Mouse (Mus musculus): ENCODE results near the gene Slc29a4. TPM values are rescaled to one million over a fixed set of nuclear protein-coding genes. Genes with fewer than 3 reads are reported as not detected.

Gene Slc29a4
- polyA plus RNA-seq, 1 experiment from 2014 or later, result 82.6 TPM

DNA sequence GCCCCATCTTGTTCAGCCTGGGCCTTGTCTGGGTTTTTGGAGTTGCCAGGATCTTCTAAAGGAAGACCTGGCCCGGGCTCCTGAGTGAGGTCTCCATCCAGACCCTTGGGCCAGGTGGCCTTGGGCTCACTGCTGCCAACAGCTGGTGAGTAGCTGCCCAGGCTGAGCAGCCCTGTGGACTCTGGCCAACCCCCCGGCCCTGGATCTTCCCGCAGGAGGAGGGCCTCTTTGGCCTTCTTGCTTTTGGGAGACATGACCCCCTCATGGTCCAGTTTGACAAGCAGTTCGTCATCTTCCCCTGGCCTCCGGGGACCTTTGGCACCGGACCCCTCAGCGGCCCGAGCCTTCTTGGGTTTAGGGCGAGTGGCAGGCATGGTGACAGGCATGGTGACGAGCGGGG, 39.6 kb downstream of the Slc29a4 start:
- 97% methylated on average over 11 of the region's 11 CpGs for WGBS
- no peak overlapping the region for H3K4me2 ChIP-seq (ENCODE audit: low read length)
- no peaks in the 10 kb centered on the region for H3K27me3 ChIP-seq (ENCODE audit: control insufficient read depth, insufficient read depth, low read length)
- H3K9me3 ChIP-seq (ENCODE audit: control insufficient read depth, low read length), result no peaks in the 10 kb centered on the region
- H3K4me1 ChIP-seq (ENCODE audit: control insufficient read depth, insufficient read depth, low read length), result no peaks in the 10 kb centered on the region
- H3K27ac ChIP-seq (replicated peaks; ENCODE audit: low read depth, low read length), result no peak overlapping the region
- ATAC-seq (ENCODE audit: low FRiP score, low TSS enrichment) (no peak), DNase-seq (no peak)
- H3K36me3 ChIP-seq (ENCODE audit: control insufficient read depth, insufficient read depth, low read length), result peaks cover 99% of the 10 kb centered on the region
- H3K9ac ChIP-seq (replicated peaks; ENCODE audit: low read length), result no peak overlapping the region
- no peak overlapping the region for H3K4me3 ChIP-seq (replicated peaks; ENCODE audit: low read depth, low read length)

DNA sequence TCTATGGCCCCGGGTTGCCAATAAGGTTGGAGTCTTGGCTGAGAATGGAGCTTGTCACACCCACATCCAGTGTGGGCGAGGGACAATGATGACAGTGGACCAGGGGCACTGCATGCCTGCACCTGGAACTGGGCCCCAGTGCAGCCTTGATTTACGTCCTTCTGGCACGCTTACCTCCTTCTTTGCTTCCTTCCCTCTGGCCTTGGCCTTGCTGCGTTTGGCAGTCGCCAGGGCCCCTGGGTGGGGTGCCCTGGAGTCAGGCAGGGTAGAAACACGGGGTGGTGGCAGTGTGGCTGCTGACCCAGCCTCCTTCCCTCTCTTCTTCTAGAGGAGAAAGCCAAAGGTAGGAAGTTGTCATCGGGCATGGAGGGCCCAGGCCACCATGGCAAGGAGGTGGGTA, 47.6 kb downstream of the Slc29a4 start:
- DNase-seq, result no peak
- H3K36me3 ChIP-seq (ENCODE audit: control insufficient read depth, insufficient read depth, low read length), result peaks cover 96% of the 10 kb centered on the region
- H3K27ac ChIP-seq (replicated peaks; ENCODE audit: low read depth, low read length), result no peak overlapping the region
- no peak overlapping the region for H3K4me3 ChIP-seq (replicated peaks; ENCODE audit: low read depth, low read length)
- H3K27me3 ChIP-seq (ENCODE audit: control insufficient read depth, insufficient read depth, low read length), result no peaks in the 10 kb centered on the region
- WGBS, result 89% methylated on average over 8 of the region's 8 CpGs
- no peaks in the 10 kb centered on the region for H3K4me1 ChIP-seq (ENCODE audit: control insufficient read depth, insufficient read depth, low read length)
- no peak for ATAC-seq (ENCODE audit: low FRiP score, low TSS enrichment)
- H3K9me3 ChIP-seq (ENCODE audit: control insufficient read depth, low read length), result no peaks in the 10 kb centered on the region
- no peak overlapping the region for H3K4me2 ChIP-seq (ENCODE audit: low read length)
- no peak overlapping the region for H3K9ac ChIP-seq (replicated peaks; ENCODE audit: low read length)

DNA sequence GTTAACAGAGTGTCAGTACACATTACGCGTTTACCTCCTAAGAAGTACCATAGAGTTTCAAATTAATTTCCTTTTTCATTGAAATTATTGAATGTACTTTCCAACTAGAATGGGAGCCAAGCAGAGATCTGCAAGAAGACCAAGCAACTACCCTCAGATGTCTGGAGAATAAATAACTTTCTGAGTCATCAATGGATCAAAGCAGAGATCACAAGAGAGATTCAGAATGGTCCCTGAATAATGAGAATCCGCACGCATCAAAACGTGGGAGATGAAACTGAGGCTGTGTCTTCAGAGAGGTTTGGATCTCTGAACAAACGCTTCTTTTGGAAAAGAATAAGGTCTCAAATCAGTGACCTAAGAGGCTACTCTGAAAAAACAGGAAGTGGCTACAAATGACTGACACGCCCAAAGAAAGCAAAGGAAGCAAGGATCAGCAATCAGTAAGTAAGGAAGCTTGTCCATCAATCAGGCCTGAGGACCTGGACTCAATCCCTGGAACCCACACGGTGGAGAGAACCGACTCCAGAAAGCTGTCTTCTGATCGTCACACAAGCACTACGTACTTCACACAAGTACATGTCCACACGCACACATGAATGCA, 54.8 kb downstream of the Slc29a4 start:
- Histone ChIP-seq H3K9ac (replicated peaks; ENCODE audit: low read length) (no peak overlapping the region), H3K4me1 (ENCODE audit: control insufficient read depth, insufficient read depth, low read length) (no peaks in the 10 kb centered on the region), H3K36me3 (ENCODE audit: control insufficient read depth, insufficient read depth, low read length) (peaks cover 91% of the 10 kb centered on the region), H3K4me2 (ENCODE audit: low read length) (no peak overlapping the region), H3K27me3 (ENCODE audit: control insufficient read depth, insufficient read depth, low read length) (no peaks in the 10 kb centered on the region), H3K27ac (replicated peaks; ENCODE audit: low read depth, low read length) (no peak overlapping the region), H3K4me3 (replicated peaks; ENCODE audit: low read depth, low read length) (no peak overlapping the region), H3K9me3 (ENCODE audit: control insufficient read depth, low read length) (no peaks in the 10 kb centered on the region)
- DNase-seq, result no peak
- no peak for ATAC-seq (ENCODE audit: low FRiP score, low TSS enrichment)
- WGBS, result 54% methylated on average over 12 of the region's 12 CpGs

DNA sequence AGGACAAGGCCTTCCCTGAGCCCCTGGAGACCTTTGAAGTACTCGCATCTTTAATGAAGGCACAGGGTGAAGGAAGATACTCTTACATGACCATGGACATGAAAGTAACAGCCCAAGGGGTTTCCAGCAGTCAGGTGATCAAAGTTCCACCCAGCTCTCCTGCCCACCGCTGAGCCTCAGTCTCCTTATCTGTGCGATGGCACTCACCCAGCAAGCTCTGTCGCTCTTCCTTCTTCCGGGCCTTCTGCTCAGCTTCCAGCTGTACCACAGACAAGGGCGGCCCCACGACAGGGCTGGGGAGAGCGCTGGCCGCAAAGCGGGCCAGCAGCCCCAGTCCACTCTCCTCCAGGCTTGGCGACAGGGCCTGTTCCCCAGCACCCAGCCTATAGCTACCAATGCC, 57.9 kb downstream of the Slc29a4 start:
- WGBS, result 90% methylated on average over 11 of the region's 11 CpGs
- Histone ChIP-seq H3K36me3 (ENCODE audit: control insufficient read depth, insufficient read depth, low read length) (peaks cover 92% of the 10 kb centered on the region), H3K27me3 (ENCODE audit: control insufficient read depth, insufficient read depth, low read length) (no peaks in the 10 kb centered on the region), H3K9me3 (ENCODE audit: control insufficient read depth, low read length) (no peaks in the 10 kb centered on the region), H3K4me2 (ENCODE audit: low read length) (no peak overlapping the region), H3K4me3 (replicated peaks; ENCODE audit: low read depth, low read length) (no peak overlapping the region), H3K27ac (replicated peaks; ENCODE audit: low read depth, low read length) (peak overlapping the region; percentile 8; the same call in 1 of the 2 replicates), H3K9ac (replicated peaks; ENCODE audit: low read length) (no peak overlapping the region), H3K4me1 (ENCODE audit: control insufficient read depth, insufficient read depth, low read length) (no peaks in the 10 kb centered on the region)
- DNase-seq (no peak), ATAC-seq (ENCODE audit: low FRiP score, low TSS enrichment) (no peak)

DNA sequence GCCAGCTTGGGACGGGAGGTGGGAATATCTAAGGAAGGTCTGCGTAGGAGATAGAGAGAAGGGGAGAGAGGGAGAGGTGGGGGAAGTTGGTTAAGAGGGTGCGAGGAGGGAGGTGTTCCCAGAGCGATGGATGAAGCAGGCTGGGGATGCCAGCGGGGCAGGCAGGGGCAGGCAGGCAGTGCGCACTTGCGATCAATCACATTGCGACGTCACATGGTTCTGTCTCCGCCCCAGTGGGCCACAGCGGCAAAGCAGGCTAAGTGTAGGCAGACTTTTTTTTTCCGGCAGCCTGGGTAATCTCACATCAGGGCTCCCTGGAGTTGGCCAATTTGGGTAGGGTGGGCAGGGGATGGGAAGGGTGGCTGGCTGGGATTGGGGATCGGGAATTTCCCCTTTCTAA, 59.9 kb downstream of the Slc29a4 start:
- peaks cover 96% of the 10 kb centered on the region for H3K36me3 ChIP-seq (ENCODE audit: control insufficient read depth, insufficient read depth, low read length)
- H3K27ac ChIP-seq (replicated peaks; ENCODE audit: low read depth, low read length), result no peak overlapping the region

DNA sequence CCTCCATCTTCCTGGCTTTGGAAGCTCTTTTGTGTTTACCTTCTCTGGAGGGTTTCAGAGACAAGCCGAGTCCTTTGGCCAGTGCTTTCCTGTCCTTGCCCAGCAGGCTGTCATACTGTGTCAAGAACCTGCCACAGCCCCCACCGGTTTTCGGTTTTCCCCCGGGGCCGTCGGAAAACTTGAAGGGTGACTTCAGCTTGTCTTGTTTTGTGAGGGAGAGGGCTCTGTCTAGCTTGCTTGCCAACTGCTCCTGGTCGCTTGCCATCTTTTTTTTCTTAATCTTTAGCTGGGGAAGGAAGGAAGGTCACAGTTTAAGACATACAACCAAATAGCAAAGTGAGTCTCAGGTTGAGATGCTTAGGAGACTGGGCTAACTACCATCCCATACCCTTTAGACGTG, 67.5 kb downstream of the Slc29a4 start:
- H3K9ac ChIP-seq (replicated peaks; ENCODE audit: low read length), result no peak overlapping the region
- H3K27me3 ChIP-seq (ENCODE audit: control insufficient read depth, insufficient read depth, low read length), result no peaks in the 10 kb centered on the region
- H3K4me1 ChIP-seq (ENCODE audit: control insufficient read depth, insufficient read depth, low read length), result 0 out of 2 replicates have a peak, but pooled peaks cover 6% of the 10 kb centered on the region
- ATAC-seq (ENCODE audit: low FRiP score, low TSS enrichment), result no peak
- H3K27ac ChIP-seq (replicated peaks; ENCODE audit: low read depth, low read length), result no peak overlapping the region
- no peak overlapping the region for H3K4me2 ChIP-seq (ENCODE audit: low read length)
- no peak overlapping the region for H3K4me3 ChIP-seq (replicated peaks; ENCODE audit: low read depth, low read length)
- 92% methylated on average over 8 of the region's 8 CpGs for WGBS
- H3K9me3 ChIP-seq (ENCODE audit: control insufficient read depth, low read length), result no peaks in the 10 kb centered on the region
- H3K36me3 ChIP-seq (ENCODE audit: control insufficient read depth, insufficient read depth, low read length), result peaks cover 98% of the 10 kb centered on the region
- DNase-seq, result no peak

More for the DNA sequence above, 59.9 kb downstream of the Slc29a4 start:
- DNase-seq, result no peak
- H3K9me3 ChIP-seq (ENCODE audit: control insufficient read depth, low read length), result no peaks in the 10 kb centered on the region
- no peaks in the 10 kb centered on the region for H3K27me3 ChIP-seq (ENCODE audit: control insufficient read depth, insufficient read depth, low read length)
- no peak for ATAC-seq (ENCODE audit: low FRiP score, low TSS enrichment)
- H3K4me1 ChIP-seq (ENCODE audit: control insufficient read depth, insufficient read depth, low read length), result no peaks in the 10 kb centered on the region
- H3K9ac ChIP-seq (replicated peaks; ENCODE audit: low read length), result no peak overlapping the region
- H3K4me3 ChIP-seq (replicated peaks; ENCODE audit: low read depth, low read length), result no peak overlapping the region
- H3K4me2 ChIP-seq (ENCODE audit: low read length), result no peak overlapping the region
- WGBS, result 59% methylated on average over 13 of the region's 13 CpGs

DNA sequence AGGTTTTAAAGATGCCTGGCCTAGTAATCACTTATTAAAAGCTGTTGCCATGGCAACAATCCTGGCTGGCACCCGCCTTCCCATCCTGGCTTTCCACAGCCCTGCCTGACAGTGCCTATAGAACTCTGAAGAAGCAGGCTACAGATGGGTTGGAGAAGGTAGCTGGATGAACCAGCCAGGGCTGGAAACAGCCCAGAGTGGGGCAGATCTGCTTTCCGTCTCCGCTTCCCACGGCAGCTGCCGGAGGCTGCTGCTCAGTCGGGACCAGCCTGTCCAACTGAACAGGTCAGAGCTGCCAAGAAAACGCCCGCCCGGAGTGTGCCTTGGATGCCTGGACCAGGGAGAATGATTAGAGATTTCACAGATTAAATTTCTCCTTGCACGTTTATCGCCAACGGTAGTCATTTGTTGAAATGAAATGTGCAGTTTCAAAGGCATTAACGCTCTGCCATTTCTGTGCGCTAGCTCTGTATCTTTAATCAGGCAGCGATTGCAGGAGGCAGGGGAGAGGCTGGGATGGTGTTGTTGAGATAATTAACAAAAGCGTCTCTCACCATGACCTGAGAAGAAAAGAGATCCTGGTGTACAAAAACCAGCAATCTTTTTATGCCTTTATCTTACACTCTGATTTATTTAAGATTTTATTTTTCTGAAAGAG, 69.1 kb downstream of the Slc29a4 start:
- 58% methylated on average over 16 of the region's 16 CpGs for WGBS
- Histone ChIP-seq H3K9me3 (ENCODE audit: control insufficient read depth, low read length) (no peaks in the 10 kb centered on the region), H3K4me1 (ENCODE audit: control insufficient read depth, insufficient read depth, low read length) (0 out of 2 replicates have a peak, but pooled peaks cover 6% of the 10 kb centered on the region), H3K4me3 (replicated peaks; ENCODE audit: low read depth, low read length) (no peak overlapping the region), H3K36me3 (ENCODE audit: control insufficient read depth, insufficient read depth, low read length) (peaks cover 98% of the 10 kb centered on the region), H3K27me3 (ENCODE audit: control insufficient read depth, insufficient read depth, low read length) (no peaks in the 10 kb centered on the region), H3K9ac (replicated peaks; ENCODE audit: low read length) (no peak overlapping the region), H3K27ac (replicated peaks; ENCODE audit: low read depth, low read length) (peak overlapping the region; percentile 75), H3K4me2 (ENCODE audit: low read length) (no peak overlapping the region)
- DNase-seq, result peak; percentile 73
- ATAC-seq (ENCODE audit: low FRiP score, low TSS enrichment), result peak; percentile 61; the same call in 1 of the 2 replicates

DNA sequence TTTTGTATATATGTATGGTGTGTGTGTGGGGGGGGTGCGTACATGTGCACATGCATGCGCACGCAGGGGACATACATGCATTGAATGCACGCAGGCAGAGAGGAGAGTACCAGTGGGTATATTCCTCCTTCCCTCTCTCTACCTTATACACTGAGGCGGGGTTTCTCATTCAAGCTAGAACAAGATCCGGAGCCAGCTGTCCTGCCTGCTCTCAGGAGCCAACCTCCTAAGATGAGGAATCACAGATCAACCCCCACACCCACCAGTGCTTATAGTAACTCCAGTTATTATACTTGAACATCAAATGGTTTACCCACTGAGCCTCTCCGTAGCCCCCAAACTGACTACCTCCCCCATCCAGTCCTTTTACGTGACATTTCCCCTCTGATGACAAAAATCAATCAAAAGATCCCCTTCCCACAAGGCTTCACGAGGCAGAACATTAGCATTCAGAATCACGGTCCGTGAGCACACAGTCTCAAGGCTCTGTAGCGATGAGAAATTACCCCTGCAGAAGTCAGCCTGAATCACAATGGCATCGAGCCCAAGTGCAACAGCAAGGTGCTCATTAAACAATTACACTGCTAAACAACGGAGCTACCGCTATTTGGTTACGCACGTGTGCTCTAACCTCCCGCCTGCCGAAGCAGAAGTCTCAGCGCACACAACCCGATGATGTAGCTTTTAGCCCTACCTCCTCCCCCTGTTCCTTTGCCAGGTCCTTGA, 69.9 kb downstream of the Slc29a4 start:
- ATAC-seq (ENCODE audit: low FRiP score, low TSS enrichment) (no peak), DNase-seq (peak; percentile 65)
- H3K27ac ChIP-seq (replicated peaks; ENCODE audit: low read depth, low read length), result peak overlapping the region; percentile 75
- 0 out of 2 replicates have a peak, but pooled peaks cover 6% of the 10 kb centered on the region for H3K4me1 ChIP-seq (ENCODE audit: control insufficient read depth, insufficient read depth, low read length)
- no peak overlapping the region for H3K4me2 ChIP-seq (ENCODE audit: low read length)
- WGBS, result 70% methylated on average over 21 of the region's 21 CpGs
- no peak overlapping the region for H3K4me3 ChIP-seq (replicated peaks; ENCODE audit: low read depth, low read length)
- peaks cover 98% of the 10 kb centered on the region for H3K36me3 ChIP-seq (ENCODE audit: control insufficient read depth, insufficient read depth, low read length)
- no peaks in the 10 kb centered on the region for H3K27me3 ChIP-seq (ENCODE audit: control insufficient read depth, insufficient read depth, low read length)
- H3K9ac ChIP-seq (replicated peaks; ENCODE audit: low read length), result no peak overlapping the region
- no peaks in the 10 kb centered on the region for H3K9me3 ChIP-seq (ENCODE audit: control insufficient read depth, low read length)
